Mouse (Mus musculus) MEL (cell line): ENCODE results near the gene Akr1c14.

ENCODE experiments used
- CTCF ChIP-seq, 3 experiments: IDR thresholded peaks in 2 of 3; conservative IDR thresholded peaks in 1 of 3; 2 replicates each; pipeline ENCODE4 v1.5.1; 2011 to 2012; ENCODE audit warnings: low read length in 3 of 3, low read depth in 2 of 3, mild to moderate bottlenecking in 2 of 3, improper control_type of control experiment in 1 of 3, inconsistent platforms in 1 of 3, mixed read lengths in 1 of 3, moderate library complexity in 1 of 3; ENCODE audit not compliant: control insufficient read depth in 1 of 3, insufficient read depth in 1 of 3, poor library complexity in 1 of 3, severe bottlenecking in 1 of 3
- E2F4 ChIP-seq: IDR thresholded peaks from 2 replicates; pipeline ENCODE4 v1.6.1; 2011; ENCODE audit warnings: low read depth, low read length, improper control_type of control experiment, borderline replicate concordance
- ELF1 ChIP-seq: IDR thresholded peaks from 2 replicates; pipeline ENCODE4 v1.6.1; 2014; ENCODE audit warnings: low read depth, mild to moderate bottlenecking, inconsistent platforms, low read length, improper control_type of control experiment, moderate library complexity
- EP300 ChIP-seq, 2 experiments: IDR thresholded peaks; 2 replicates each; pipeline ENCODE4 v1.6.1; 2011; ENCODE audit warnings: improper control_type of control experiment in 2 of 2, low read length in 2 of 2, low read depth in 1 of 2, mild to moderate bottlenecking in 1 of 2
- RAD21 ChIP-seq: IDR thresholded peaks from 2 replicates; pipeline ENCODE4 v1.6.1; 2011; ENCODE audit warnings: mild to moderate bottlenecking, low read depth, low read length, improper control_type of control experiment
- RCOR1 ChIP-seq: IDR thresholded peaks from 2 replicates; pipeline ENCODE4 v1.6.1; 2012; ENCODE audit warnings: low read depth, mild to moderate bottlenecking, inconsistent platforms, low read length, improper control_type of control experiment
- TBP ChIP-seq: IDR thresholded peaks from 2 replicates; pipeline ENCODE4 v1.8.0; 2011; ENCODE audit warnings: low read depth, low read length, improper control_type of control experiment
- ZKSCAN1 ChIP-seq: IDR thresholded peaks from 2 replicates; pipeline ENCODE4 v1.6.1; 2012; ENCODE audit warnings: low read depth, mild to moderate bottlenecking, inconsistent platforms, low read length, improper control_type of control experiment, moderate library complexity

DNA sequence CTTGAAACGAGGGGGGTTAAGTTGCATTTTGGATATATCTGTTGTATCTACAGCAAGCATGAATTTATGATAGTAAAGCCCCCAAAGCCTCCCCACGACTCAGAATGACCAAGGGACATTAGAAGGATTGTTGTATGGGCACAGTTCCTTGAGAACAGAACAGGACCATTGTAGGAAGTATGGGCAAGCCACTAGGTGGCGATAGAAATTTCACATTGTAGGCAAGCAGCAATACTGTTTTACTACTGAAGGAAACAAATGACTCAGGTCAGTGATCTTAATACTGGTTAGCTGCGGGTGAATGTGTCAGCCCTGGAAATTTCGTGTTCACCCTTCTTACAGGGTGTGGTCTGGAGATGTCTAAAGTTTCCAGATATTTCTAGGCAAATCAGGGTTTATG, 80.3 kb downstream of the Akr1c14 start:
- peak in 2 of 3 experiments; percentile 63 to 66; a peak in 4 of 6 replicates for TF ChIP-seq CTCF (IDR thresholded peaks at IDR 0.05 in 2 of 3, conservative IDR thresholded peaks at IDR 0.05 in 1 of 3; ENCODE audit: control insufficient read depth in 1 of 3, insufficient read depth in 1 of 3, low read depth in 2 of 3, low read length in 3 of 3, poor library complexity in 1 of 3, severe bottlenecking in 1 of 3)
- no peak for TF ChIP-seq EP300 (IDR thresholded peaks at IDR 0.05; ENCODE audit: low read depth in 1 of 2, low read length in 2 of 2)
- no peak for TF ChIP-seq ZKSCAN1
- no peak for TF ChIP-seq ELF1
- peak; percentile 44 for TF ChIP-seq RAD21
- TF ChIP-seq TBP = no peak
- TF ChIP-seq E2F4 = no peak
- no peak for TF ChIP-seq RCOR1
